Mouse (Mus musculus): ENCODE results near the gene Fads3. TPM values are rescaled to one million over a fixed set of nuclear protein-coding genes. Genes with fewer than 3 reads are reported as not detected.

Gene Fads3
- polyA plus RNA-seq, 1 experiment from 2014 or later: 9.1 TPM

GRCm38 (mm10) chr19:10012827-10013278 lies 28.5 kb upstream of the Fads3 start:
- H3K9me3 ChIP-seq: no peaks in the 10 kb centered on the region
- H3K4me3 ChIP-seq (replicated peaks): no peak overlapping the region
- WGBS: 65% methylated on average over 6 of the region's 6 CpGs
- H3K27ac ChIP-seq: no peak overlapping the region
- H3K36me3 ChIP-seq: no peaks in the 10 kb centered on the region
- peaks cover 3% of the 10 kb centered on the region; the same call in 1 of the 2 replicates for H3K4me1 ChIP-seq (replicated peaks)
- no peak overlapping the region for H3K4me2 ChIP-seq (replicated peaks)
- ATAC-seq: no peak
- H3K27me3 ChIP-seq: no peaks in the 10 kb centered on the region
- H3K9ac ChIP-seq (replicated peaks): peak overlapping the region; percentile 50

- Histone ChIP-seq H3K9me3 (no peaks in the 10 kb centered on the region), H3K4me1 (replicated peaks) (peaks cover 6% of the 10 kb centered on the region), H3K4me3 (replicated peaks) (no peak overlapping the region), H3K36me3 (no peaks in the 10 kb centered on the region), H3K4me2 (replicated peaks) (no peak overlapping the region), H3K27ac (no peak overlapping the region), H3K27me3 (no peaks in the 10 kb centered on the region), H3K9ac (replicated peaks) (peak overlapping the region; percentile 50; the same call in 1 of the 2 replicates)
- no peak for ATAC-seq
- WGBS: 66% methylated on average over 3 of the region's 3 CpGs
Measured at GRCm38 (mm10) chr19:10013348-10013747, 28.0 kb upstream of the Fads3 start.

GRCm38 (mm10) chr19:10013913-10014312 lies 27.5 kb upstream of the Fads3 start:
- Histone ChIP-seq H3K4me3 (replicated peaks) (no peak overlapping the region), H3K9ac (replicated peaks) (no peak overlapping the region), H3K4me2 (replicated peaks) (no peak overlapping the region), H3K27me3 (no peaks in the 10 kb centered on the region), H3K27ac (no peak overlapping the region), H3K36me3 (no peaks in the 10 kb centered on the region), H3K4me1 (replicated peaks) (peaks cover 12% of the 10 kb centered on the region), H3K9me3 (no peaks in the 10 kb centered on the region)
- no peak for ATAC-seq
- WGBS: 77% methylated on average over 5 of the region's 5 CpGs

GRCm38 (mm10) chr19:10014824-10015223 lies 26.5 kb upstream of the Fads3 start:
- 85% methylated on average over 13 of the region's 13 CpGs for WGBS
- no peak overlapping the region for H3K27ac ChIP-seq
- peaks cover 19% of the 10 kb centered on the region for H3K4me1 ChIP-seq (replicated peaks)
- ATAC-seq: no peak
- no peak overlapping the region for H3K9ac ChIP-seq (replicated peaks)
- H3K27me3 ChIP-seq: peaks cover 8% of the 10 kb centered on the region
- H3K9me3 ChIP-seq: no peaks in the 10 kb centered on the region
- no peak overlapping the region for H3K4me2 ChIP-seq (replicated peaks)
- H3K4me3 ChIP-seq (replicated peaks): no peak overlapping the region
- no peaks in the 10 kb centered on the region for H3K36me3 ChIP-seq

GRCm38 (mm10) chr19:10015442-10015841 lies 25.9 kb upstream of the Fads3 start:
- Histone ChIP-seq H3K9ac (replicated peaks) (no peak overlapping the region), H3K4me3 (replicated peaks) (no peak overlapping the region), H3K4me2 (replicated peaks) (no peak overlapping the region), H3K27ac (no peak overlapping the region), H3K36me3 (no peaks in the 10 kb centered on the region), H3K27me3 (peaks cover 10% of the 10 kb centered on the region), H3K9me3 (no peaks in the 10 kb centered on the region), H3K4me1 (replicated peaks) (peaks cover 19% of the 10 kb centered on the region)
- 86% methylated on average over 4 of the region's 4 CpGs for WGBS
- no peak for ATAC-seq

- no peaks in the 10 kb centered on the region for H3K36me3 ChIP-seq
- no peak overlapping the region for H3K9ac ChIP-seq (replicated peaks)
- H3K27me3 ChIP-seq: peaks cover 10% of the 10 kb centered on the region
- no peak overlapping the region for H3K4me3 ChIP-seq (replicated peaks)
- no peak overlapping the region for H3K4me2 ChIP-seq (replicated peaks)
- WGBS: 92% methylated on average over 4 of the region's 4 CpGs
- no peak overlapping the region for H3K27ac ChIP-seq
- no peaks in the 10 kb centered on the region for H3K9me3 ChIP-seq
- H3K4me1 ChIP-seq (replicated peaks): peaks cover 19% of the 10 kb centered on the region
- ATAC-seq: no peak
Measured at GRCm38 (mm10) chr19:10016151-10016550, 25.2 kb upstream of the Fads3 start.

GRCm38 (mm10) chr19:10017637-10018526 lies 23.5 kb upstream of the Fads3 start:
- peak; percentile 96 for ATAC-seq
- Histone ChIP-seq H3K9me3 (no peaks in the 10 kb centered on the region), H3K4me2 (replicated peaks) (peak overlapping the region; percentile 91), H3K27me3 (peaks cover 10% of the 10 kb centered on the region), H3K4me1 (replicated peaks) (peaks cover 26% of the 10 kb centered on the region), H3K36me3 (no peaks in the 10 kb centered on the region), H3K9ac (replicated peaks) (peak overlapping the region; percentile 80), H3K4me3 (replicated peaks) (peak overlapping the region; percentile 57), H3K27ac (peak overlapping the region; percentile 67)
- 4% methylated on average over 44 of the region's 44 CpGs for WGBS

GRCm38 (mm10) chr19:10018527-10018818 lies 22.9 kb upstream of the Fads3 start:
- Histone ChIP-seq H3K27ac (peak overlapping the region; percentile 67), H3K4me3 (replicated peaks) (peak overlapping the region; percentile 57), H3K4me1 (replicated peaks) (peaks cover 27% of the 10 kb centered on the region), H3K36me3 (no peaks in the 10 kb centered on the region), H3K4me2 (replicated peaks) (peak overlapping the region; percentile 91), H3K27me3 (peaks cover 10% of the 10 kb centered on the region), H3K9ac (replicated peaks) (peak overlapping the region; percentile 80), H3K9me3 (no peaks in the 10 kb centered on the region)
- WGBS: 3% methylated on average over 3 of the region's 3 CpGs
- ATAC-seq: no peak

GRCm38 (mm10) chr19:10019214-10019760 lies 22.1 kb upstream of the Fads3 start:
- whole genome bisulfite sequencing: 72% methylated on average over 4 of the region's 4 CpGs
- Histone ChIP-seq H3K27ac (no peak overlapping the region), H3K36me3 (no peaks in the 10 kb centered on the region), H3K9ac (replicated peaks) (peak overlapping the region; percentile 80), H3K4me3 (replicated peaks) (peak overlapping the region; percentile 57), H3K9me3 (no peaks in the 10 kb centered on the region), H3K4me2 (replicated peaks) (peak overlapping the region; percentile 91), H3K27me3 (peaks cover 10% of the 10 kb centered on the region), H3K4me1 (replicated peaks) (peaks cover 27% of the 10 kb centered on the region)
- ATAC-seq: no peak

- H3K4me1 ChIP-seq (replicated peaks): peaks cover 31% of the 10 kb centered on the region
- WGBS: 83% methylated on average over 2 of the region's 2 CpGs
- H3K27me3 ChIP-seq: peaks cover 10% of the 10 kb centered on the region
- no peak overlapping the region for H3K4me2 ChIP-seq (replicated peaks)
- no peak overlapping the region for H3K9ac ChIP-seq (replicated peaks)
- no peak for ATAC-seq
- no peaks in the 10 kb centered on the region for H3K36me3 ChIP-seq
- H3K9me3 ChIP-seq: no peaks in the 10 kb centered on the region
- no peak overlapping the region for H3K4me3 ChIP-seq (replicated peaks)
- no peak overlapping the region for H3K27ac ChIP-seq
Measured at GRCm38 (mm10) chr19:10021981-10022380, 19.4 kb upstream of the Fads3 start.

- Histone ChIP-seq H3K9me3 (no peaks in the 10 kb centered on the region), H3K4me1 (replicated peaks) (peaks cover 30% of the 10 kb centered on the region), H3K27ac (no peak overlapping the region), H3K27me3 (peaks cover 10% of the 10 kb centered on the region), H3K9ac (replicated peaks) (no peak overlapping the region), H3K4me3 (replicated peaks) (no peak overlapping the region), H3K4me2 (replicated peaks) (no peak overlapping the region), H3K36me3 (0 out of 2 replicates have a peak, but pooled peaks cover 6% of the 10 kb centered on the region)
- WGBS: 64% methylated on average over 5 of the region's 5 CpGs
- ATAC-seq: no peak
Measured at GRCm38 (mm10) chr19:10022414-10023303, 18.7 kb upstream of the Fads3 start.

Data from midbrain, embryonic 13.5 days (tissue).